Mouse (Mus musculus): Measurements from ENCODE around the gene Col24a1. TPM values are rescaled to one million over a fixed set of nuclear protein-coding genes. Genes with fewer than 3 reads are reported as not detected.

The Col24a1 gene
- polyA plus RNA-seq, 1 experiment: 1.4 TPM

GRCm38 (mm10) chr3:145353951-145354350 lies 61.7 kb downstream of the Col24a1 start:
- Histone ChIP-seq H3K4me3 (ENCODE audit: low read depth, low read length) (no peak overlapping the region), H3K27ac (ENCODE audit: insufficient read depth, low read depth, low read length) (no peak overlapping the region), H3K4me1 (ENCODE audit: control insufficient read depth, insufficient read depth, insufficient read length, low read length) (no peaks in the 10 kb centered on the region), H3K27me3 (ENCODE audit: control insufficient read depth, insufficient read depth, low read length) (no peaks in the 10 kb centered on the region), H3K36me3 (ENCODE audit: control insufficient read depth, insufficient read depth, low read length) (no peaks in the 10 kb centered on the region)
- 83% methylated on average over 3 of the region's 3 CpGs for WGBS
- TF ChIP-seq CTCF (IDR thresholded peaks at IDR 0.05; ENCODE audit: extremely low read depth, insufficient read length, insufficient replicate concordance, low read depth, low read length) (no peak), POLR2A (IDR thresholded peaks at IDR 0.05; ENCODE audit: low read depth, low read length) (no peak)

- no peak overlapping the region for H3K27ac ChIP-seq (ENCODE audit: insufficient read depth, low read depth, low read length)
- no peaks in the 10 kb centered on the region for H3K36me3 ChIP-seq (ENCODE audit: control insufficient read depth, insufficient read depth, low read length)
- no peaks in the 10 kb centered on the region for H3K27me3 ChIP-seq (ENCODE audit: control insufficient read depth, insufficient read depth, low read length)
- H3K4me1 ChIP-seq (ENCODE audit: control insufficient read depth, insufficient read depth, insufficient read length, low read length): no peaks in the 10 kb centered on the region
- H3K4me3 ChIP-seq (ENCODE audit: low read depth, low read length): no peak overlapping the region
- 62% methylated on average over 6 of the region's 6 CpGs for WGBS
- no peak for TF ChIP-seq POLR2A (IDR thresholded peaks at IDR 0.05; ENCODE audit: low read depth, low read length)
- no peak for TF ChIP-seq CTCF (IDR thresholded peaks at IDR 0.05; ENCODE audit: extremely low read depth, insufficient read length, insufficient replicate concordance, low read depth, low read length)
These were observed 64.7 kb downstream of the Col24a1 start for GRCm38 (mm10) chr3:145356865-145357487.

DNA sequence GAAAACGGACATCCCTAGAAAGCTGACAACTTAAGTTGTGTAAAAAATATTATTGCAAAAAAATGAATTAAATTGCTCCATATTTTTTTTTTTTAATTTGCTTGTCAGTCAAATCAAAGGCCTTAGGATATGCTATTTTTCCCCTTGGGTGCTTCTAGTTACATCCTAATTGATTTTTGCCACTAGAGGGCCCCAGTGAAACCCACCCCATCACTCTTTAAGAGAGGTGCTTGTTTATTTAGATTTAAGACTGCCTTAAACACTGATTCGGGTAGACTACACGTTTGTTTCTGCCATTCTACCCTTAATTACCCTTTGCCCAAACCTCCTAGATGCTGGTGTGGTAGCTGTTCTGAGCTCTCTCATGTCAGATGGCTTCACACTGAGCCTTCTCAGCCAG lies 73.0 kb downstream of the Col24a1 start:
- WGBS: 30% methylated on average over 3 of the region's 3 CpGs

GRCm38 (mm10) chr3:145367176-145367717 lies 75.0 kb downstream of the Col24a1 start:
- 69% methylated on average over 4 of the region's 4 CpGs for WGBS
- Histone ChIP-seq H3K4me1 (ENCODE audit: control insufficient read depth, insufficient read depth, insufficient read length, low read length) (no peaks in the 10 kb centered on the region), H3K27ac (ENCODE audit: insufficient read depth, low read depth, low read length) (no peak overlapping the region), H3K27me3 (ENCODE audit: control insufficient read depth, insufficient read depth, low read length) (no peaks in the 10 kb centered on the region), H3K4me3 (ENCODE audit: low read depth, low read length) (no peak overlapping the region), H3K36me3 (ENCODE audit: control insufficient read depth, insufficient read depth, low read length) (no peaks in the 10 kb centered on the region)
- TF ChIP-seq CTCF (IDR thresholded peaks at IDR 0.05; ENCODE audit: extremely low read depth, insufficient read length, insufficient replicate concordance, low read depth, low read length) (no peak), POLR2A (IDR thresholded peaks at IDR 0.05; ENCODE audit: low read depth, low read length) (no peak)

More for the DNA sequence above, 73.0 kb downstream of the Col24a1 start:
- Histone ChIP-seq H3K27me3 (ENCODE audit: control insufficient read depth, insufficient read depth, low read length) (no peaks in the 10 kb centered on the region), H3K4me1 (ENCODE audit: control insufficient read depth, insufficient read depth, insufficient read length, low read length) (no peaks in the 10 kb centered on the region), H3K36me3 (ENCODE audit: control insufficient read depth, insufficient read depth, low read length) (no peaks in the 10 kb centered on the region), H3K4me3 (ENCODE audit: low read depth, low read length) (no peak overlapping the region), H3K27ac (ENCODE audit: insufficient read depth, low read depth, low read length) (no peak overlapping the region)
- TF ChIP-seq POLR2A (IDR thresholded peaks at IDR 0.05; ENCODE audit: low read depth, low read length) (no peak), CTCF (IDR thresholded peaks at IDR 0.05; ENCODE audit: extremely low read depth, insufficient read length, insufficient replicate concordance, low read depth, low read length) (no peak)

GRCm38 (mm10) chr3:145376298-145376697 lies 84.0 kb downstream of the Col24a1 start:
- Histone ChIP-seq H3K4me3 (ENCODE audit: low read depth, low read length) (no peak overlapping the region), H3K4me1 (ENCODE audit: control insufficient read depth, insufficient read depth, insufficient read length, low read length) (no peaks in the 10 kb centered on the region), H3K27me3 (ENCODE audit: control insufficient read depth, insufficient read depth, low read length) (no peaks in the 10 kb centered on the region), H3K27ac (ENCODE audit: insufficient read depth, low read depth, low read length) (no peak overlapping the region), H3K36me3 (ENCODE audit: control insufficient read depth, insufficient read depth, low read length) (no peaks in the 10 kb centered on the region)
- TF ChIP-seq POLR2A (IDR thresholded peaks at IDR 0.05; ENCODE audit: low read depth, low read length) (no peak), CTCF (IDR thresholded peaks at IDR 0.05; ENCODE audit: extremely low read depth, insufficient read length, insufficient replicate concordance, low read depth, low read length) (no peak)
- 77% methylated on average over 3 of the region's 3 CpGs for WGBS

DNA sequence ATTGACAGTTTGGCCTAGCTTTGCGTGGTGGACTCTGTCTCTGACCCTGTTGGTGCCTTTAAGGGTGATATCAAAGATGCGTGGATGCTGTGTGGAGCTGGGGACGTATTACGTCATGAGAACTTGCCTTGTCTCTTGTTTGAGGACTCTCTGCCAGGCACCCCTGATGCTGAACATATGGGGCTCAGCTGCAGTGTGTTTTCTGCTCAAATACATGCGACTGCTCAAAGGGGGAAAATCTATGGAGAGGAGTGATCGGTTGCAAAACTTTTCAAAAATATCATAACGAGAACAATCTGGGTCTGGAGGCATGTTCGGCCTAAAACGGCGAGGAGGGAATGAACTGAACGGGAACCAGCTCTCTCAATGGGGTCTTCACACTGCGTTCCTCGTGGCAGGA lies 90.8 kb downstream of the Col24a1 start:
- Histone ChIP-seq H3K27me3 (ENCODE audit: control insufficient read depth, insufficient read depth, low read length) (no peaks in the 10 kb centered on the region), H3K27ac (ENCODE audit: insufficient read depth, low read depth, low read length) (no peak overlapping the region), H3K4me1 (ENCODE audit: control insufficient read depth, insufficient read depth, insufficient read length, low read length) (no peaks in the 10 kb centered on the region), H3K36me3 (ENCODE audit: control insufficient read depth, insufficient read depth, low read length) (no peaks in the 10 kb centered on the region), H3K4me3 (ENCODE audit: low read depth, low read length) (no peak overlapping the region)
- TF ChIP-seq CTCF (IDR thresholded peaks at IDR 0.05; ENCODE audit: extremely low read depth, insufficient read length, insufficient replicate concordance, low read depth, low read length): no peak
- TF ChIP-seq POLR2A (IDR thresholded peaks at IDR 0.05; ENCODE audit: low read depth, low read length): no peak
- WGBS: 80% methylated on average over 13 of the region's 13 CpGs

- TF ChIP-seq POLR2A (IDR thresholded peaks at IDR 0.05; ENCODE audit: low read depth, low read length) (no peak), CTCF (IDR thresholded peaks at IDR 0.05; ENCODE audit: extremely low read depth, insufficient read length, insufficient replicate concordance, low read depth, low read length) (no peak)
- no peak overlapping the region for H3K27ac ChIP-seq (ENCODE audit: insufficient read depth, low read depth, low read length)
- no peaks in the 10 kb centered on the region for H3K36me3 ChIP-seq (ENCODE audit: control insufficient read depth, insufficient read depth, low read length)
- H3K4me1 ChIP-seq (ENCODE audit: control insufficient read depth, insufficient read depth, insufficient read length, low read length): no peaks in the 10 kb centered on the region
- no peaks in the 10 kb centered on the region for H3K27me3 ChIP-seq (ENCODE audit: control insufficient read depth, insufficient read depth, low read length)
- H3K4me3 ChIP-seq (ENCODE audit: low read depth, low read length): no peak overlapping the region
These were observed 94.2 kb downstream of the Col24a1 start for GRCm38 (mm10) chr3:145386434-145386833.

Data from small intestine, adult 2 months (tissue).